Mouse (Mus musculus) mouse embryonic stem cell (cell line): Measurements from ENCODE around the gene Gm5615.

ENCODE experiments used
- in situ Hi-C, 2 experiments: fragments of 300-500 bp; cut with MboI; formaldehyde crosslinking; loops; 1 replicate in 1 of 2; 3 replicates in 1 of 2; pipeline ENCODE4 v1.14.3; 2019 to 2020; ENCODE audit warnings: low sequenced_read_pairs in 2 of 2, low pct_unique_long_range_greater_than_20kb in 1 of 2, mixed read lengths in 1 of 2; ENCODE audit not compliant: unreplicated experiment in 1 of 2

Gm5615 gene

GRCm38 (mm10) chr9:36541863-36542262 is at the start of gene Gm5615:
TSS of gene Gm5615 (minus strand) at chr9:36541963.
- in situ Hi-C loops, result no loop called here

- in situ Hi-C loops, result no loop called here
These were observed 40.8 kb upstream of the Gm5615 start, which contains the start of gene Gm17689 for GRCm38 (mm10) chr9:36582535-36582934. TSS of gene Gm17689 (minus strand) at chr9:36582635.

- in situ Hi-C loops, result no loop called here
These were observed 37.6 kb downstream of the Gm5615 start for GRCm38 (mm10) chr9:36504211-36504610.

GRCm38 (mm10) chr9:36495824-36496223 is 45.9 kb downstream of the Gm5615 start:
- in situ Hi-C loops, result no loop called here

GRCm38 (mm10) chr9:36494501-36495220 is 47.1 kb downstream of the Gm5615 start:
- in situ Hi-C loops, result no loop called here
